8 mouse cellular contexts compared by ENCODE assay signal in genomic region chr7:141468164-141468521, GRCm38 (mm10). TPM values are rescaled to one million over a fixed set of nuclear protein-coding genes. Genes with fewer than 3 reads are reported as not detected.
DNase-seq lines count a peak whose midpoint lies in the region; ATAC-seq and TF ChIP-seq lines count a peak whose summit lies in the region.

No protein-coding gene starts in this region.

- H3K4me1 ChIP-seq in heart, embryonic 10.5 days: peaks cover 71% of the 10 kb centered on the region
- H3K4me1 ChIP-seq in G1E (ENCODE audit: insufficient read depth, low read depth, low read length): peaks cover 85% of the 10 kb centered on the region
- H3K4me1 ChIP-seq in forebrain, embryonic 14.5 days (ENCODE audit: control insufficient read depth, insufficient read depth, low read length): peaks cover 17% of the 10 kb centered on the region
- H3K4me1 ChIP-seq in liver, embryonic 12.5 days: peaks cover 74% of the 10 kb centered on the region
- peaks cover 18% of the 10 kb centered on the region for H3K4me1 ChIP-seq in stomach, postnatal 0 days (replicated peaks; ENCODE audit: control insufficient read depth, insufficient read depth)

- DNase-seq in heart, embryonic 10.5 days (ENCODE audit: low spot score): no peak
- no peak for DNase-seq in heart, postnatal 25 days (ENCODE audit: low spot score)
- DNase-seq in G1E (ENCODE audit: low spot score): no peak
- DNase-seq in forebrain, embryonic 14.5 days (ENCODE audit: low spot score): no peak
- DNase-seq in stomach, postnatal 0 days (ENCODE audit: low spot score): no peak
- DNase-seq in layer of hippocampus, adult 18-20 months (ENCODE audit: low spot score in 2 of 2): no peak
- DNase-seq in cerebellum, adult 11 months: no peak

- intact Hi-C loops in heart, postnatal 25 days (cut with DNase I): no loop called here

- peaks cover 37% of the 10 kb centered on the region for H3K27me3 ChIP-seq in heart, embryonic 10.5 days (ENCODE audit: insufficient read depth, poor library complexity, severe bottlenecking)
- peaks cover 26% of the 10 kb centered on the region for H3K27me3 ChIP-seq in G1E (ENCODE audit: insufficient read depth, low read length)
- peaks cover 34% of the 10 kb centered on the region for H3K27me3 ChIP-seq in forebrain, embryonic 14.5 days (replicated peaks; ENCODE audit: control insufficient read depth, insufficient read depth, low read length)
- H3K27me3 ChIP-seq in liver, embryonic 12.5 days (replicated peaks): peaks cover 37% of the 10 kb centered on the region
- 0 out of 2 replicates have a peak, but pooled peaks cover 2% of the 10 kb centered on the region for H3K27me3 ChIP-seq in stomach, postnatal 0 days (ENCODE audit: control insufficient read depth, insufficient read depth, low read length)

- WGBS in heart, embryonic 10.5 days: 11% methylated on average over 5 of the region's 5 CpGs
- 31% methylated on average over 5 of the region's 5 CpGs for WGBS in forebrain, embryonic 14.5 days
- 20% methylated on average over 5 of the region's 5 CpGs for WGBS in liver, embryonic 12.5 days (ENCODE audit: insufficient replicate concordance)
- WGBS in stomach, postnatal 0 days: 11% methylated on average over 5 of the region's 5 CpGs

- peak overlapping the region; percentile 75 for H3K9ac ChIP-seq in forebrain, embryonic 14.5 days (ENCODE audit: low read length)
- H3K9ac ChIP-seq in liver, embryonic 12.5 days: peak overlapping the region; percentile 82
- peak overlapping the region; percentile 86 for H3K9ac ChIP-seq in stomach, postnatal 0 days (ENCODE audit: low read length)

- no peak for TF ChIP-seq EP300 in stomach, postnatal 0 days (optimal IDR thresholded peaks at IDR 0.05)

- peak overlapping the region; percentile 95 for H3K27ac ChIP-seq in heart, embryonic 10.5 days
- peak overlapping the region; percentile 85 for H3K27ac ChIP-seq in forebrain, embryonic 14.5 days (ENCODE audit: low read depth, low read length)
- peak overlapping the region; percentile 83 for H3K27ac ChIP-seq in liver, embryonic 12.5 days
- peak overlapping the region; percentile 94 for H3K27ac ChIP-seq in stomach, postnatal 0 days (replicated peaks)

- ATAC-seq in G1E (ENCODE audit: extremely low read depth, insufficient number of reproducible peaks, low FRiP score, poor library complexity, severe bottlenecking): no peak
- ATAC-seq in forebrain, embryonic 14.5 days: peak; percentile 14
- no peak for ATAC-seq in liver, embryonic 12.5 days
- ATAC-seq in stomach, postnatal 0 days (ENCODE audit: low FRiP score, low TSS enrichment): no peak

- H3K9me3 ChIP-seq in heart, embryonic 10.5 days: no peaks in the 10 kb centered on the region
- no peaks in the 10 kb centered on the region for H3K9me3 ChIP-seq in G1E (replicated peaks)
- H3K9me3 ChIP-seq in forebrain, embryonic 14.5 days (replicated peaks; ENCODE audit: control insufficient read depth, low read length): no peaks in the 10 kb centered on the region
- no peaks in the 10 kb centered on the region for H3K9me3 ChIP-seq in liver, embryonic 12.5 days (replicated peaks)
- H3K9me3 ChIP-seq in stomach, postnatal 0 days (ENCODE audit: control insufficient read depth, low read length): no peaks in the 10 kb centered on the region

- H3K36me3 ChIP-seq in heart, embryonic 10.5 days: peaks cover 37% of the 10 kb centered on the region
- peaks cover 44% of the 10 kb centered on the region for H3K36me3 ChIP-seq in G1E (replicated peaks)
- peaks cover 31% of the 10 kb centered on the region for H3K36me3 ChIP-seq in forebrain, embryonic 14.5 days (ENCODE audit: control insufficient read depth, insufficient read depth, low read length)
- H3K36me3 ChIP-seq in liver, embryonic 12.5 days: peaks cover 38% of the 10 kb centered on the region
- H3K36me3 ChIP-seq in stomach, postnatal 0 days (ENCODE audit: control insufficient read depth, insufficient read depth, low read length): peaks cover 19% of the 10 kb centered on the region

- H3K4me3 ChIP-seq in heart, embryonic 10.5 days: peak overlapping the region; percentile 87
- H3K4me3 ChIP-seq in G1E (ENCODE audit: low read depth, low read length): peak overlapping the region; percentile 78
- H3K4me3 ChIP-seq in forebrain, embryonic 14.5 days (ENCODE audit: low read depth, low read length): peak overlapping the region; percentile 57
- peak overlapping the region; percentile 82 for H3K4me3 ChIP-seq in liver, embryonic 12.5 days
- H3K4me3 ChIP-seq in stomach, postnatal 0 days (ENCODE audit: low read depth, low read length): peak overlapping the region; percentile 72

- TF ChIP-seq CTCF in G1E (IDR thresholded peaks at IDR 0.05; ENCODE audit: low read depth, low read length): no peak
- no peak for TF ChIP-seq CTCF in stomach, postnatal 0 days (IDR thresholded peaks at IDR 0.05; ENCODE audit: low read depth)

- H3K4me2 ChIP-seq in forebrain, embryonic 14.5 days (ENCODE audit: low read length): peak overlapping the region; percentile 75
- H3K4me2 ChIP-seq in liver, embryonic 12.5 days: peak overlapping the region; percentile 95
- peak overlapping the region; percentile 82 for H3K4me2 ChIP-seq in stomach, postnatal 0 days (replicated peaks; ENCODE audit: low read depth)

RNA-seq across cellular contexts. Expression of gene Cd151, which starts 1.0 kb away (rescaled TPM):
- 23.1 and 38.2 TPM in 2 replicates for polyA plus RNA-seq in heart, embryonic 10.5 days (2016; fragmentation: Nextera tagmentation; extraction: Ambion mirVana)
- total RNA-seq in heart, postnatal 25 days (2021): 100 to 1,000 TPM; 280 TPM
- total RNA-seq in G1E (2014; fragmentation: Nextera tagmentation): 6.4 and 13.8 TPM in 2 replicates
- 18.1 and 24.3 TPM in 2 replicates for total RNA-seq in G1E (2017)
- 8.0 and 13.3 TPM in 2 replicates for polyA plus RNA-seq in G1E (2012)
- polyA plus RNA-seq in forebrain, embryonic 14.5 days (2014; fragmentation: Nextera tagmentation; extraction: Ambion mirVana): 56.8 and 60.4 TPM in 2 replicates
- 5.7 and 6.2 TPM in 2 replicates for polyA plus RNA-seq in liver, embryonic 12.5 days (2016; fragmentation: Nextera tagmentation; extraction: Ambion mirVana)
- 22.6 and 27.5 TPM in 2 replicates for polyA plus RNA-seq in stomach, postnatal 0 days (2015; fragmentation: Nextera tagmentation; extraction: Ambion mirVana)
- 10 to 100 TPM; 24.2 to 26.0 TPM for total RNA-seq in layer of hippocampus, adult 18-20 months (2021)

RNA-seq across cellular contexts. Expression of gene Polr2l, which starts 6.8 kb away (rescaled TPM):
- 73.2 and 74.5 TPM in 2 replicates for polyA plus RNA-seq in heart, embryonic 10.5 days (2016; fragmentation: Nextera tagmentation; extraction: Ambion mirVana)
- total RNA-seq in heart, postnatal 25 days (2021): 10 to 100 TPM; 74.3 to 74.7 TPM
- total RNA-seq in G1E (2014; fragmentation: Nextera tagmentation) (13.0 and 18.7 TPM in 2 replicates), G1E (2017) (61.0 and 66.9 TPM in 2 replicates)
- 58.3 and 69.4 TPM in 2 replicates for polyA plus RNA-seq in G1E (2012)
- 72.2 and 79.3 TPM in 2 replicates for polyA plus RNA-seq in forebrain, embryonic 14.5 days (2014; fragmentation: Nextera tagmentation; extraction: Ambion mirVana)
- polyA plus RNA-seq in liver, embryonic 12.5 days (2016; fragmentation: Nextera tagmentation; extraction: Ambion mirVana): 74.6 and 76.1 TPM in 2 replicates
- 53.4 and 60.2 TPM in 2 replicates for polyA plus RNA-seq in stomach, postnatal 0 days (2015; fragmentation: Nextera tagmentation; extraction: Ambion mirVana)
- 10 to 100 TPM; 39.2 to 42.8 TPM for total RNA-seq in layer of hippocampus, adult 18-20 months (2021)

RNA-seq across cellular contexts. Expression of gene Tspan4, which starts 6.9 kb away (rescaled TPM):
- polyA plus RNA-seq in heart, embryonic 10.5 days (2016; fragmentation: Nextera tagmentation; extraction: Ambion mirVana): 69.0 and 70.8 TPM in 2 replicates
- total RNA-seq in heart, postnatal 25 days (2021): 10 to 100 TPM; 17.5 to 39.0 TPM
- total RNA-seq in G1E (2014; fragmentation: Nextera tagmentation) (13.5 and 14.6 TPM in 2 replicates), G1E (2017) (28.7 and 35.3 TPM in 2 replicates)
- 15.3 and 16.2 TPM in 2 replicates for polyA plus RNA-seq in G1E (2012)
- polyA plus RNA-seq in forebrain, embryonic 14.5 days (2014; fragmentation: Nextera tagmentation; extraction: Ambion mirVana): 29.9 and 30.9 TPM in 2 replicates
- 56.1 and 60.9 TPM in 2 replicates for polyA plus RNA-seq in liver, embryonic 12.5 days (2016; fragmentation: Nextera tagmentation; extraction: Ambion mirVana)
- polyA plus RNA-seq in stomach, postnatal 0 days (2015; fragmentation: Nextera tagmentation; extraction: Ambion mirVana): 56.9 and 58.7 TPM in 2 replicates
- 10 to 100 TPM; 11.3 to 11.7 TPM for total RNA-seq in layer of hippocampus, adult 18-20 months (2021)

RNA-seq across cellular contexts. Expression of gene Cracr2b, which starts 7.2 kb away (rescaled TPM):
- polyA plus RNA-seq in heart, embryonic 10.5 days (2016; fragmentation: Nextera tagmentation; extraction: Ambion mirVana): 14.0 and 14.6 TPM in 2 replicates
- total RNA-seq in heart, postnatal 25 days (2021): 10 to 100 TPM; 19.7 to 23.1 TPM
- not detected in 2 replicates for total RNA-seq in G1E (2014; fragmentation: Nextera tagmentation)
- total RNA-seq in G1E (2017): 0.44 TPM in 1 of 2 replicates, not detected in the other
- not detected in 2 replicates for polyA plus RNA-seq in G1E (2012)
- polyA plus RNA-seq in forebrain, embryonic 14.5 days (2014; fragmentation: Nextera tagmentation; extraction: Ambion mirVana): 3.0 and 4.3 TPM in 2 replicates
- 3.7 and 5.8 TPM in 2 replicates for polyA plus RNA-seq in liver, embryonic 12.5 days (2016; fragmentation: Nextera tagmentation; extraction: Ambion mirVana)
- 20.8 and 23.5 TPM in 2 replicates for polyA plus RNA-seq in stomach, postnatal 0 days (2015; fragmentation: Nextera tagmentation; extraction: Ambion mirVana)
- total RNA-seq in layer of hippocampus, adult 18-20 months (2021): 1 to 10 TPM; 3.3 TPM

RNA-seq across cellular contexts. Expression of gene Pnpla2, which starts 13.1 kb away (rescaled TPM):
- 28.3 and 38.9 TPM in 2 replicates for polyA plus RNA-seq in heart, embryonic 10.5 days (2016; fragmentation: Nextera tagmentation; extraction: Ambion mirVana)
- total RNA-seq in heart, postnatal 25 days (2021): 100 to 1,000 TPM; 409 to 426 TPM
- total RNA-seq in G1E (2014; fragmentation: Nextera tagmentation) (23.6 and 26.7 TPM in 2 replicates), G1E (2017) (7.1 and 9.9 TPM in 2 replicates)
- 49.9 and 50.5 TPM in 2 replicates for polyA plus RNA-seq in G1E (2012)
- polyA plus RNA-seq in forebrain, embryonic 14.5 days (2014; fragmentation: Nextera tagmentation; extraction: Ambion mirVana): 16.3 and 20.5 TPM in 2 replicates
- 16.6 and 17.8 TPM in 2 replicates for polyA plus RNA-seq in liver, embryonic 12.5 days (2016; fragmentation: Nextera tagmentation; extraction: Ambion mirVana)
- 82.1 and 88.0 TPM in 2 replicates for polyA plus RNA-seq in stomach, postnatal 0 days (2015; fragmentation: Nextera tagmentation; extraction: Ambion mirVana)
- total RNA-seq in layer of hippocampus, adult 18-20 months (2021): 10 to 100 TPM; 29.9 to 35.6 TPM
